Mouse (Mus musculus) gastrocnemius, postnatal 14 days (tissue): Measurements from ENCODE around the gene Gale. TPM values are rescaled to one million over a fixed set of nuclear protein-coding genes. Genes with fewer than 3 reads are reported as not detected.

ENCODE experiments used
- DNase-seq: peaks from one replicate; pipeline ENCODE4 v3.0.0; 2021; ENCODE audit warnings: mixed read lengths
- intact Hi-C: fragments of 180-260 bp; cut with DNase I; formaldehyde crosslinking; loops from one replicate; pipeline ENCODE4 v1.15.1; 2025; ENCODE audit warnings: low total_unique reads
- total RNA-seq, 2 experiments: library from RNA; stranded (reverse); gene quantifications; 2 replicates each; pipeline ENCODE4 v1.2.3; 2021

Gale gene
- total RNA-seq, 2 experiments from 2014 or later: 1.2 to 2.1 TPM

DNA sequence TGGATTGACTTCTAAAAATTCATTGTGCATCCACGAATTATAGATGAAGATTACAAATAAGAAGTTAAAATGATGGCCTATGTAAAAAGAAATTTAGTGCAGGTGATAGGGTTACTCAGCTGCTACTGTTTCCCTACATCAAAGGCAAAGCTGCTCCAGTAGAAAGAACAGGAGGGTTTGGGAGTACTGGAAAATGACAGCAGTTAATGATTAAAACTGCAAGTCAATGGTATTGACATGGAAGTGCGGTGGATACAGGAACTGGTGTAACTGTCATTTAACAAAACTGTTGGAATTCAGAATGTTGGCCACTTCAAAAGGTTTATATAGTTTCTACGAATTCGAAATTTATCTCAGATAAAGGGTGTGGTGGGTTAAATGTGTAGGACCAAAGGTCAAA, 31.6 kb downstream of the Gale start:
- DNase-seq: no peak
- intact Hi-C loops: no loop called here

DNA sequence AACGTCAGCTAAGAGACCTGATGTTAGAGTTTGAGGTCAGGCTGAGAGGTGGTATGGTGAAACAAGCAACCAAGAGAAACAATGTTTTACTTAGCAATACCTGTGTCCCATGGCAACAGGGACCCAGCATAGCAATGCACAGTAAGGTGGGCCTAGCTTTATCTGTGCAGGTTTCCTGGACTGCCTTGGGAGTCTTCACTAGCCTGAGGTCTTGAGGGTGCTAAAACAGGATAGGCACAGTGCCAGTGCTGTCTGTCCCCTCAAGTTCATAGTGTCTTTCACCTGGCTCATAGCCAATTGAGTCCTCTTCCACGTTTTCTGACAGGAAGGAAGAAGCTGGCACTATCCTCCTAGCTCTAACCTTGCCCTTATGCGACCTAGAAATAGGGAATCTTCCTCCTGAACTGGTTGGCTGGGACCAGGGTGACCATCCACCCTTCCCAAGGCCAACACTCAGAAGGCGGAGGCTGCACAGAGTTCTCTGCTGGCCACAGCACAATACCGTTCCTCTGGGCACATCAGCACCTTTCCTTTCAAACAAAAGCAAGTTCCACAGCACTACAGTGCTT, 40.7 kb downstream of the Gale start:
- no peak for DNase-seq
- intact Hi-C loops: no loop called here

DNA sequence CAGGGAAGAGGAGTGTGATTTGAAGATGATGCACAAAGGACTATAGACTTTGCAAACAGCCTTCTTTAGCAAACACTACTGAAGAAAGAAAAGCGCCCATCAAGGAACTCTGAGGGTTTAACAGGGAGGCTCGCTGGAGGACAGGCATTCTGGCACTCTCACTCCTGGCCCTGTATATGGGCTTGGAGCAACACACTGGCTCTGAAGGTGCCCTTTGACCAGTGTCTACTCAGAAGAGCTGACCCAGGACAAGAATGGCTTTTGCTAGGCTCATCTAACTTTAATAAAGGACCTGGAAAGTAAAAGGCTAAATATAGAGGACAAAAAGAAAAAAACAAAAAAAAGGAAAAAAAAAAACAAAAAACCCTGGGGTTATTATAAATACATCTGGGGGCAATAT, 41.4 kb downstream of the Gale start:
- intact Hi-C loops: no loop called here
- no peak for DNase-seq

DNA sequence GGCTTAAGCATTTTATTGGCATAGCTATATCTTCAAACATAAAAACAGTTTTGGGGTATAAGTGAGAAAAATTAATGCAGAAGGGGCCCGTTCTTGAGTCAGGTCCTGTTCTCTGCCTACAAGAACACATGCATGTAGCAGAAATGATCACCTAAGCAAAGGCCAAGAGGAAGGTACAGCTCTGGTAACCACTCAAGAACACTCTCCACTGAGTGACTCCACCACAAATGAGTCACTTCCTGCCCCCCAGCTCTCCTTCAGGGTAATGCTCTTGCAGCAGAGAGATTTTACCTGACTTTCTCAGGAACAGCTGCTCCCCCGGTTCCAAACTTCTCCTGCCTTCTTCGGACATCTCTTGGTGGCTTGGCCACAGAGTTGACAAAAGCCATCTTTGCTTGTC, 43.3 kb downstream of the Gale start:
- intact Hi-C loops: no loop called here
- DNase-seq: no peak

DNA sequence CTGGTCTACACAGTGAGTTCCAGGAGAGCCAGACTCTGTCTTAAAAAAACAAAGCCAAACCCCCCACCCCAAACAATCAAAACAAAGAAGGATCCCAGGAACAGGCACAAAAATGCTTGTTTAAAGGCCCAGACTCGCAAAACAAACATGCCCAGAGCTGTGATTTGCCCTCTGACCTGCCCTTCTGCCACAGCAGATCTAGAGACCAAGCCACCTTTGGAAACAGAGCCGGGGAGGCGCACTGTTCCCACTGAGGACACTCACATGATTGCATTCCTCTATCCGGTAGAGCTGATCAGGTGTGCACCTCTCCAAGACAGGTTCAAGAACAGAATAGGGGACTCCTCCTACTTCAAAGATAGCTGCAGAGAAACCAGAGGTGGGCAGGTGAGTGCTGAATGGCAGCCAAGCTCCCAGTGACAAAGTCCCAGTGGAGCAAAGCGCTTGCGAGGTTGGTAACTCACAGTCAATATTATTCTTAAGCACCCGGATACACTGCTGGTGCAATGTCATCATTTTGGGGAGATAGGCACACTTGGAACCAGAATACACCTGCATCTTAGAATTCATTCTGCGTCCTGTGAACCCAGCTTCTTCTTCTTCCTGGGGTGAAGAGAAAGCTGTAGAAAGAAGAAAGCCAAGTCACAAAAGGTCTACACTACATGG, 45.4 kb downstream of the Gale start:
- no peak for DNase-seq
- intact Hi-C loops: no loop called here

DNA sequence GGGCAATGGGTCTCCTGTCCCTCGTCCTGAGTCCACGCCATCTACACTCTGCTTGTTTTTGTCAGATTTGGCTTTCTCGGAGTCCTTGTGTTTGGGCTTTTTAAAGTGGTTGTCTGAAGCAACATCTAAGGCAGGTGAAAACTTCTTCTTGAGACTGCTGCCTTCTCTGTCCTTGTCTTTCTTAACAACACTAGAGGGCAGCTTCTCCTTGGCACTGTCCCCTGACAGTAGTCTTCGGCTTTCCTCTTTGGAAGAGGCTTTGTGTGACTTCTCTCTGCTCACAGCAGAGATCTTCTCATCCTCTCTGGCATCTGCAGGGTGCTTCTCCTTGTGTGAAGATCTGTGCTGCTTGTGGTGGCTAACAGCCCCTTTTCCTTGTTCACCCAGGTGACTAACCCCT, 47.1 kb downstream of the Gale start:
- no peak for DNase-seq
- intact Hi-C loops: no loop called here

DNA sequence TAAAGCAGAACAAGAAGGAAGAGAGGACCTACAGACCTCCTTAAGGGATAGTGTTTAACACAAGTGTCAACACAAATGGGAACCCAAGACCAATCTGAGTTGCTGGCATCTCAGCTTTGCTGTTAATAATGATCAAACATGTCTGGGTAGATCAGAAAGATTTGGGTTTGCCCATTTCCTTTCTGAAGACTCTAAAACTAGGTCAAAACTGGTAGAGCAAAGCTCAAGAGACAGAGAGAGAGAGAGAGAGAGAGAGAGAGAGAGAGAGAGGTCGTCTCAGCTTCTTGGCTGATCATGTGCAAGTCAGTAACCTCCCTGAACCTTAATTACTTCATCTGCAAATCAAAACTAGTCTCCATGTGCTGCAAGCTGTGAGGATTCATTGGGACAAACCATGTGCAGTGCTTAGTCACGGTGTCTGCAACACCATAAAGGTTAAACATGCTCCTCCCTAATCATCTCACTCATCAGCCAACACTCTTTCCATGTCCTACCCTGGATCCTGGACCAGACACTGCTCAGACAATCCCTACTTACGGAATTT, 52.6 kb downstream of the Gale start:
- intact Hi-C loops: no loop called here
- DNase-seq: no peak

Other genes with a start within 250 kb of the Gale start
- under 1 TPM; 0.13 to 0.49 TPM for gene Il22ra1, start 235.6 kb upstream of the Gale start, total RNA-seq
- gene Myom3, start 204.0 kb upstream of the Gale start, total RNA-seq: 10 to 100 TPM; 36.6 to 76.7 TPM
- gene Srsf10, start 108.0 kb upstream of the Gale start, total RNA-seq: 10 to 100 TPM; 30.9 to 33.0 TPM
- gene Pnrc2, start 89.9 kb upstream of the Gale start, total RNA-seq: 10 to 100 TPM; 44.3 to 59.3 TPM
- gene Cnr2, start 68.3 kb upstream of the Gale start, total RNA-seq: under 1 TPM; 0.47 to 0.60 TPM
- gene Fuca1, start 43.0 kb upstream of the Gale start, total RNA-seq: 10 to 100 TPM; 20.6 to 27.8 TPM
- gene Hmgcl, start 17.3 kb upstream of the Gale start, total RNA-seq: 10 to 100 TPM; 47.2 to 56.6 TPM
- gene Lypla2, start 8.9 kb downstream of the Gale start, total RNA-seq: 10 to 100 TPM; 28.9 to 29.2 TPM
- gene Pithd1, start 23.5 kb downstream of the Gale start, total RNA-seq: 10 to 100 TPM; 20.4 to 21.4 TPM
- gene Eloa, start 58.0 kb downstream of the Gale start, total RNA-seq: 10 to 100 TPM; 46.2 to 46.7 TPM
- 100 to 1,000 TPM; 298 to 342 TPM for gene Rpl11, start 89.7 kb downstream of the Gale start, total RNA-seq
- 10 to 100 TPM; 28.4 to 28.7 TPM for gene Id3, start 179.8 kb downstream of the Gale start, total RNA-seq
- 1 to 10 TPM; 4.0 to 6.5 TPM for gene E2f2, start 208.7 kb downstream of the Gale start, total RNA-seq
- gene Asap3, start 242.6 kb downstream of the Gale start, total RNA-seq: 1 to 10 TPM; 4.0 to 5.9 TPM